Mouse (Mus musculus) small intestine, adult 2 months (tissue): ENCODE measurements around the gene Gm20388.
A peak's percentile ranks its signal among the peaks of the same experiment; 100 is the strongest.

ENCODE experiments used
- CTCF ChIP-seq: fragments of 200-500 bp; IDR thresholded peaks from 2 replicates; pipeline ENCODE4 v1.5.1; 2012; ENCODE audit warnings: low read depth, mild to moderate bottlenecking, control low read depth, inconsistent platforms, low read length, moderate library complexity, mixed read lengths; ENCODE audit not compliant: insufficient replicate concordance, insufficient read length; ENCODE audit errors: extremely low read depth
- POLR2A ChIP-seq: fragments of 200-500 bp; IDR thresholded peaks from 2 replicates; pipeline ENCODE4 v1.6.1; 2012; ENCODE audit warnings: low read depth, mild to moderate bottlenecking, control low read depth, inconsistent platforms, low read length, moderate library complexity

GRCm38 (mm10) chr8:120276051-120276890 lies 365.6 kb downstream of the Gm20388 start:
- peak; percentile 12; the same call in 1 of the 2 replicates for TF ChIP-seq POLR2A
- no peak for TF ChIP-seq CTCF
